Mouse (Mus musculus) limb, embryonic 10.5 days (tissue): ENCODE results near the gene Gtpbp4. TPM values are rescaled to one million over a fixed set of nuclear protein-coding genes. Genes with fewer than 3 reads are reported as not detected.
A peak's percentile ranks its signal among the peaks of the same experiment; 100 is the strongest.

ENCODE experiments used
- DNase-seq: peaks from one replicate; pipeline ENCODE4 v3.0.0-alpha.2; 2017; ENCODE audit warnings: low spot score
- H3K27ac ChIP-seq: fragments of 300-500 bp; sonication (generic); 2 replicates; pipeline ENCODE4 v1.5.1; 2016; ENCODE audit warnings: mild to moderate bottlenecking
- H3K27me3 ChIP-seq: fragments of 300-500 bp; sonication (generic); 2 replicates; pipeline ENCODE4 v1.6.1; 2016; ENCODE audit warnings: low read depth, mild to moderate bottlenecking; ENCODE audit not compliant: poor library complexity, severe bottlenecking
- H3K36me3 ChIP-seq: fragments of 300-500 bp; sonication (generic); 2 replicates; pipeline ENCODE4 v1.6.1; 2016; ENCODE audit warnings: mild to moderate bottlenecking, moderate library complexity
- H3K4me1 ChIP-seq: fragments of 300-500 bp; sonication (generic); 2 replicates; pipeline ENCODE4 v1.6.1; 2016
- H3K4me3 ChIP-seq: fragments of 300-500 bp; sonication (generic); 2 replicates; pipeline ENCODE4 v1.5.1; 2016; ENCODE audit warnings: mild to moderate bottlenecking, moderate library complexity
- H3K9me3 ChIP-seq: fragments of 300-500 bp; sonication (generic); replicated peaks from 2 replicates; pipeline ENCODE4 v1.6.1; 2016; ENCODE audit warnings: mild to moderate bottlenecking
- WGBS: fragments of 180-500 bp; shearing (Covaris S2); methylation state at CpG from one replicate; pipeline ENCODE4 v1.1.7; 2016; 5-methylcytosine and 5-hydroxymethylcytosine counted together
- polyA plus RNA-seq: library from polyadenylated mRNA; unstranded; fragments of >200 nt; fragmentation: Nextera tagmentation; extraction: Ambion mirVana; gene quantifications from 2 replicates; pipeline ENCODE4 v1.2.1, GENCODE M21; 2016

The Gtpbp4 gene
- 116 and 117 TPM in 2 replicates for polyA plus RNA-seq

GRCm38 (mm10) chr13:8995990-8996786 lies at the start of gene Gtpbp4:
Gene Gtpbp4 (minus strand): TSS chr13:8996083.
- H3K27ac ChIP-seq = peak within 1 kb of the TSS; percentile 90
- WGBS = 1% methylated on average over 51 of the region's 51 CpGs
- peak; percentile 98 for DNase-seq
- peaks cover 18% of the 10 kb centered on the region for H3K36me3 ChIP-seq
- no peaks in the 10 kb centered on the region for H3K27me3 ChIP-seq
- no peaks in the 10 kb centered on the region for H3K9me3 ChIP-seq
- H3K4me1 ChIP-seq = peaks cover 10% of the 10 kb centered on the region
- H3K4me3 ChIP-seq = peak within 1 kb of the TSS; percentile 86

DNA sequence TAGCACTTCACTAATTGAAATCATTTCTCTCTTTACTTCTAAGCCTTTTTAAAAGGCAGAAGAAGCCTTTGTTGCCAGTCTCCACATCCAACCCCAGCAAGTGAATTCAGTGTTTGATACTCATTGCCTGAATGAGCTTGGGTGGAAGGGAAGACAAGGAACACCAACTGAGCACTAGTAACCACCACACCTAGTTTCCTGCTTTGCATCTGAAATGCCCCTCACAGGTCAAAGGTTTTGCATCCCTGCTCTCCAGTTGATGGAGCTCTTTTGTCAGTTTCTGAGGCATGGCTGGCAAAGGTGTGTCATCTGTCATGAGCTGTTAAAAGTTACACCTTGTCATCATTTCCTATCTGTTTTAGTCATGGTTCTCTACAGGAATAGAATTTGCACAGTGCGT lies 48.8 kb upstream of the Gtpbp4 start:
- WGBS = 95% methylated on average over 1 of the region's 1 CpGs
- no peak overlapping the region for H3K27ac ChIP-seq

DNA sequence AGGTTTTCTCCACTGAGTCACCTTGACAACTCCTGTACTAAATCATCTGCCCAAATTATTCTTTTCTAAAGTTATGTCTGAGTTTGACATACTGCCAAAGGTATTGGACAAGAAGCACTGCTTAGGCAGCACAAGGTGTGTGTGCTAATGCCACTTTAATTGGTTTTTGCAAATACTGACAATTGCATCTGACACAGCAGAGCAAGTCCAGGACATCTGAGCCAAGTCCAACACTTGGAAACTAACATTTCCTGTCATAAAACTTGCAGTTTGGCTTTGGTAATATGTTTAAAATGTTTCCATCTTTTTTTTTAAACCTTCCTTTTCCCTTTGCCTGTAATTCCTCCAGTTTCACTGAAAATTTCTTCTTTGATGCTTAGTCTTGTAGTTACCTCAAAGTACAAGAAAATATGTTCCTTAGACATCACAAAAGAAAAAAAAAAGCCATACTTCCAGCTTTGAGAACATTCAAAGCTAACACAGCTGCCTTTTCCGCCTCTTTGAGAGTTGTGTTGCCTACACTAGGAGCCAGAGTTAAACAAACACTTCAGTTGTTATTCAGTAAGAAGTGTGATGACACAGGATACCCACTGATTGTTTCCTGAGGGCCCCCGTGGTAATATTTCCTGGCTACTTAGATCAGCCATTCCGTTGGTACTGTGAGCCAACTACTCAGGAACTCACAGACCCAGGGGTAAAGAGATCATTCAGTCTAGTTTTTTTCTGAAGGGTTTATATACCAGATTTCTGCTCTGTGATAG lies 47.6 kb upstream of the Gtpbp4 start:
- no peaks in the 10 kb centered on the region for H3K27me3 ChIP-seq
- H3K9me3 ChIP-seq = no peaks in the 10 kb centered on the region
- WGBS = 56% methylated on average over 3 of the region's 3 CpGs
- DNase-seq = no peak
- H3K36me3 ChIP-seq = no peaks in the 10 kb centered on the region
- no peaks in the 10 kb centered on the region for H3K4me1 ChIP-seq
- no peak overlapping the region for H3K4me3 ChIP-seq
- no peak overlapping the region for H3K27ac ChIP-seq

More for the DNA sequence above, 48.8 kb upstream of the Gtpbp4 start:
- Histone ChIP-seq H3K4me1 (no peaks in the 10 kb centered on the region), H3K36me3 (no peaks in the 10 kb centered on the region), H3K27me3 (no peaks in the 10 kb centered on the region), H3K4me3 (no peak overlapping the region), H3K9me3 (no peaks in the 10 kb centered on the region)
- no peak for DNase-seq

DNA sequence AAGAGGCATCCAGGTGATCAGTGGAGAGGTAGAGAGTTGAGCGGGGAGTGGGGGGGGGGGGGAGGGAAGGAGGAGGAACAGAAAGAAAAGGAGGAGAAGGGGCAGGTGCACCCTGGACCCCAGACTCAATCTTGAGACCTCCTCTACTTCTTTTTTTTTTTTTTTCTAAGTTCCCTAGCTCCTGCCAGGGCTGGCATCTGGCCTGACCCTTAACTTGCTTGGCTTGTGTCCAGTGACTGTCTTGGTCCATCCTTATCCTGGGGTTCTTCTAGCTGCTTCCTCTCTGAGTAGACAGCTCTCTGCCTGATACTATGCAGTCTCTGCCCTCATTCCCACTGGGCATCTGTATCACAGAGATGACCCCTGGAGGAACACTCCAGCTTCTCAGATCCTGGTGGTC lies 44.7 kb upstream of the Gtpbp4 start:
- WGBS = 90% methylated on average over 1 of the region's 1 CpGs
- H3K27me3 ChIP-seq = no peaks in the 10 kb centered on the region
- H3K27ac ChIP-seq = no peak overlapping the region
- H3K4me1 ChIP-seq = no peaks in the 10 kb centered on the region
- H3K9me3 ChIP-seq = no peaks in the 10 kb centered on the region
- no peaks in the 10 kb centered on the region for H3K36me3 ChIP-seq
- no peak for DNase-seq
- H3K4me3 ChIP-seq = no peak overlapping the region

GRCm38 (mm10) chr13:9031996-9032661 lies 36.2 kb upstream of the Gtpbp4 start:
- H3K4me1 ChIP-seq = no peaks in the 10 kb centered on the region
- H3K36me3 ChIP-seq = no peaks in the 10 kb centered on the region
- no peak overlapping the region for H3K4me3 ChIP-seq
- no peaks in the 10 kb centered on the region for H3K9me3 ChIP-seq
- H3K27me3 ChIP-seq = no peaks in the 10 kb centered on the region
- 83% methylated on average over 8 of the region's 8 CpGs for WGBS
- DNase-seq = no peak
- H3K27ac ChIP-seq = no peak overlapping the region

DNA sequence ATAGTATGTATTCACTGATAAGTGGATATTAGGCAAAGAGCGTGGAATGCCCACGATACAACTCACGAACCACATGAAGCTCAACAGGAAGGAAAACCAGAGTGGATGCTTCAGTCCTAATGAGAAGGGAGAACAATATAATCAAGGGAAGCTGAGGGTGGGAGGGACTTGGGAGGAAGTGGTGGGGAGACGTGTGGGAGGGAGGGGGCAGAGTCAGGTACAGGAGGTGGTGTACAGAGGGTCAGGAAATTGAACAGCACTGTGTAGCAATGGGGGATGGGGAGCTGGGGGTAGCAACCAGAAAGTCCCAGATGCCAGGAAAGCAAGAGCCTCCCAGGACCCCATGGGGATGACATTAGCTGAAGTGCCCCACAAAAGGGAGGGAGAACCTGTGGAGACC lies 34.5 kb upstream of the Gtpbp4 start:
- WGBS = 87% methylated on average over 4 of the region's 4 CpGs
- H3K27ac ChIP-seq = no peak overlapping the region
- DNase-seq = no peak
- H3K36me3 ChIP-seq = no peaks in the 10 kb centered on the region
- H3K4me1 ChIP-seq = no peaks in the 10 kb centered on the region
- H3K4me3 ChIP-seq = no peak overlapping the region
- H3K27me3 ChIP-seq = no peaks in the 10 kb centered on the region
- no peaks in the 10 kb centered on the region for H3K9me3 ChIP-seq

- WGBS = 60% methylated on average over 1 of the region's 1 CpGs
- H3K4me3 ChIP-seq = no peak overlapping the region
- DNase-seq = no peak
Measured at GRCm38 (mm10) chr13:9027251-9027650, 31.4 kb upstream of the Gtpbp4 start.

GRCm38 (mm10) chr13:9022623-9023022 lies 26.7 kb upstream of the Gtpbp4 start:
- Histone ChIP-seq H3K4me1 (no peaks in the 10 kb centered on the region), H3K4me3 (no peak overlapping the region), H3K27ac (no peak overlapping the region), H3K9me3 (no peaks in the 10 kb centered on the region), H3K27me3 (no peaks in the 10 kb centered on the region), H3K36me3 (no peaks in the 10 kb centered on the region)
- no peak for DNase-seq
- 86% methylated on average over 1 of the region's 1 CpGs for WGBS

More at GRCm38 (mm10) chr13:9027251-9027650, 31.4 kb upstream of the Gtpbp4 start:
- Histone ChIP-seq H3K36me3 (no peaks in the 10 kb centered on the region), H3K27me3 (no peaks in the 10 kb centered on the region), H3K27ac (no peak overlapping the region), H3K9me3 (no peaks in the 10 kb centered on the region), H3K4me1 (no peaks in the 10 kb centered on the region)

GRCm38 (mm10) chr13:9021556-9021955 lies 25.7 kb upstream of the Gtpbp4 start:
- no peaks in the 10 kb centered on the region for H3K27me3 ChIP-seq
- H3K9me3 ChIP-seq = no peaks in the 10 kb centered on the region
- no peak for DNase-seq
- no peak overlapping the region for H3K27ac ChIP-seq
- 87% methylated on average over 7 of the region's 7 CpGs for WGBS
- no peak overlapping the region for H3K4me3 ChIP-seq
- peaks cover 4% of the 10 kb centered on the region for H3K4me1 ChIP-seq
- no peaks in the 10 kb centered on the region for H3K36me3 ChIP-seq

DNA sequence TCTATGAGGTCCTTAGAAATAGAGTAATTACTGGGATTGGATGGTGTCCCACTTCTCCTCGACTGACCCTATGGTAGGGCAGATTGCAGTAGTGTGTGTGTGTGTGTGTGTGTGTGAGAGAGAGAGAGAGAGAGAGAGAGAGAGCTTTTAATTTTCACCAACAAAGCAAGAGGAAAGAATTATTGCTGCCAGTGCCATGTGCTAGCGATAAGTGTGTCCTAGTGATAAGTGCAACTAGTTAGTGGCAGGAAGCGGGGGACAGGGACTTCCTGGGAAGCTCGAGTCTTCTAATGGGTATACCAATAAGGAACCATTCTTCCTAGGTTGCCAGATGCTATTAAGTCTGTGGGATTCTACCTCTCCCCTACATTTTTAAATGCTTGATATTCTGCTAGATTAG lies 23.8 kb upstream of the Gtpbp4 start:
- Histone ChIP-seq H3K9me3 (no peaks in the 10 kb centered on the region), H3K36me3 (no peaks in the 10 kb centered on the region), H3K27me3 (no peaks in the 10 kb centered on the region), H3K4me3 (no peak overlapping the region), H3K27ac (no peak overlapping the region), H3K4me1 (peaks cover 4% of the 10 kb centered on the region)
- WGBS = 80% methylated on average over 4 of the region's 4 CpGs
- DNase-seq = no peak

GRCm38 (mm10) chr13:9018974-9019587 lies 23.2 kb upstream of the Gtpbp4 start:
- no peak for DNase-seq
- no peaks in the 10 kb centered on the region for H3K9me3 ChIP-seq
- H3K27me3 ChIP-seq = no peaks in the 10 kb centered on the region
- H3K4me1 ChIP-seq = peaks cover 4% of the 10 kb centered on the region
- no peak overlapping the region for H3K4me3 ChIP-seq
- WGBS = 81% methylated on average over 2 of the region's 2 CpGs
- no peaks in the 10 kb centered on the region for H3K36me3 ChIP-seq
- no peak overlapping the region for H3K27ac ChIP-seq

DNA sequence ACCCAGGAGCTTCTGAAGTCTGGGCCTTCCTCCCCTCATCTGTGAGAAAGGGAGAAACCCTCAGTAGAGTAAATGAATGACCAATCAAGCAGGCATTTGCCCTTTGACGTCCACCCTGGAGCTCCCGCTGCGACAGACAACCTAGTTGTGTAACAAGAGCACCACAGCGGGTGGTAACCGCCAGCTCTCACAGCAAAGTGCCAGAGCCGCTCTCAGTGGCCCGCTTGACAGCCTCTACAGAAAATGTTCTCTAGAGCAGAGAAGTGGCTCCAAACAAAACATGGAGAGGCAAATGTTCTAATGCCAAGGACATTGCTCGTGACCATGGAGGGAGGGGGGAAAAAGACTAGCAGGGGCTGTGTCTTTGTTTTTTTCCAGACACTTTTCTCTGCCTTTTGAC lies 21.3 kb upstream of the Gtpbp4 start:
- Histone ChIP-seq H3K36me3 (no peaks in the 10 kb centered on the region), H3K9me3 (no peaks in the 10 kb centered on the region), H3K27me3 (no peaks in the 10 kb centered on the region), H3K27ac (no peak overlapping the region), H3K4me1 (peaks cover 4% of the 10 kb centered on the region), H3K4me3 (no peak overlapping the region)
- WGBS = 11% methylated on average over 8 of the region's 8 CpGs
- peak; percentile 40 for DNase-seq
